In the genomic region with DNA sequence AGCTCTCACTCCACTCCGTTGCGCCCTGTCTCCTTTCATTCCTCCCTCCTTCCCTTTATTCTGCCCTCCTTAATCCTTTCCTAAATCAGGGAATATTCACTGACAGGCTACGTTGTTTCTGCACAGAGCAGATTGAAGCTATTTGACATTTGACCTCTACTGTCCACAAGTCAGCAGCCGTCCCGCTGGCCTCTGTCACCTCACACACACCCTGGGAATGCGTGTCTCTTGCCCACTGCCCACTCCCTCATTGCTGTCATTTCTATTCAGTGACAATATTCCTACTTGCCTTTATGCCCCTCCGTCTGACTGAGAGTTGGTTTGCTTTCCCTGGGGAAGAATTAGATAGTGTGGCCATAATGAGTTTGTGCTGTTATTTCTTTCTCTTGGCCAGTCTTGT, we compare ENCODE assay signal across 24 mouse cellular contexts.
DNase-seq lines count a peak whose midpoint lies in the region; ATAC-seq and TF ChIP-seq lines count a peak whose summit lies in the region.
"Had no signal": no experiment of that assay in that cellular context is flagged by ENCODE, and none has a peak within 500 bp of the region (broad histone marks: within the 10 kb centered on the region; RNA-seq: fewer than 3 reads in every experiment).

No protein-coding gene starts in this region.

- DNase-seq in embryo, embryonic 10 days (ENCODE audit: low spot score), result peak; percentile 44
- no peak for DNase-seq in embryo, embryonic 10.5 days (ENCODE audit: low spot score)
- DNase-seq in hindbrain, embryonic 11.5 days (ENCODE audit: low spot score), result no peak
- DNase-seq in hindbrain, postnatal 0 days (ENCODE audit: low spot score), result no peak
- peak; percentile 7 for DNase-seq in embryo, embryonic 9.5 days (ENCODE audit: extremely low spot score)
- peak; percentile 9 for DNase-seq in midbrain, postnatal 0 days (ENCODE audit: low spot score)
- no peak for DNase-seq in kidney, postnatal 36 days
- DNase-seq in testis, postnatal 10 days (ENCODE audit: low spot score), result no peak
- DNase-seq: adrenal gland, postnatal 14 days; cerebellum, adult 8-10 months; cerebellum, postnatal 36 days; heart, postnatal 14 days; kidney, adult 11 months; liver, embryonic 13.5 days; lung, adult 2 months; lung, postnatal 14 days; right cerebral cortex, adult 18-20 months; right cerebral cortex, postnatal 4 days had no signal

- no peaks in the 10 kb centered on the region for H3K36me3 ChIP-seq in hindbrain, embryonic 11.5 days (ENCODE audit: control insufficient read depth, insufficient read depth, low read length)
- no peaks in the 10 kb centered on the region for H3K36me3 ChIP-seq in hindbrain, postnatal 0 days (ENCODE audit: insufficient read depth, low read length)
- no peaks in the 10 kb centered on the region for H3K36me3 ChIP-seq in midbrain, postnatal 0 days (ENCODE audit: insufficient read depth, low read length)
- H3K36me3 ChIP-seq: forebrain, embryonic 10.5 days; heart, embryonic 13.5 days; kidney, embryonic 15.5 days; liver, embryonic 13.5 days; neural tube, embryonic 12.5 days; stomach, embryonic 15.5 days had no signal

- TF ChIP-seq CTCF in hindbrain, postnatal 0 days (IDR thresholded peaks at IDR 0.05; ENCODE audit: low read depth), result no peak
- no peak for TF ChIP-seq CTCF in midbrain, postnatal 0 days (IDR thresholded peaks at IDR 0.05)

- H3K27me3 ChIP-seq in hindbrain, embryonic 11.5 days (ENCODE audit: control insufficient read depth, insufficient read depth, low read length), result no peaks in the 10 kb centered on the region
- no peaks in the 10 kb centered on the region for H3K27me3 ChIP-seq in hindbrain, postnatal 0 days (ENCODE audit: insufficient read depth, low read length)
- no peaks in the 10 kb centered on the region for H3K27me3 ChIP-seq in midbrain, postnatal 0 days (ENCODE audit: insufficient read depth, low read length)
- H3K27me3 ChIP-seq: heart, embryonic 13.5 days; kidney, embryonic 15.5 days; liver, embryonic 13.5 days; neural tube, embryonic 12.5 days; stomach, embryonic 15.5 days had no signal

- no peak overlapping the region for H3K27ac ChIP-seq in hindbrain, embryonic 11.5 days (ENCODE audit: low read depth, low read length)
- no peak overlapping the region for H3K27ac ChIP-seq in hindbrain, postnatal 0 days
- no peak overlapping the region for H3K27ac ChIP-seq in midbrain, postnatal 0 days (ENCODE audit: low read depth, low read length)
- H3K27ac ChIP-seq: forebrain, embryonic 10.5 days; heart, embryonic 13.5 days; kidney, embryonic 15.5 days; left cerebral cortex, adult 2 months; liver, embryonic 13.5 days; neural tube, embryonic 12.5 days; stomach, embryonic 15.5 days had no signal

- ATAC-seq in hindbrain, embryonic 11.5 days (ENCODE audit: low FRiP score), result 0 out of 2 replicates have a peak, but pooled peaks have one; percentile 12
- no peak for ATAC-seq in hindbrain, postnatal 0 days
- ATAC-seq in midbrain, postnatal 0 days (ENCODE audit: low FRiP score), result no peak

- no peak overlapping the region for H3K4me2 ChIP-seq in hindbrain, embryonic 11.5 days (replicated peaks; ENCODE audit: low read depth, low read length)
- no peak overlapping the region for H3K4me2 ChIP-seq in hindbrain, postnatal 0 days (ENCODE audit: low read depth, low read length)
- no peak overlapping the region for H3K4me2 ChIP-seq in midbrain, postnatal 0 days (ENCODE audit: low read depth, low read length, poor library complexity, severe bottlenecking)
- H3K4me2 ChIP-seq: heart, embryonic 13.5 days; kidney, embryonic 15.5 days; liver, embryonic 13.5 days; neural tube, embryonic 12.5 days; stomach, embryonic 15.5 days had no signal

- no peaks in the 10 kb centered on the region for H3K9me3 ChIP-seq in hindbrain, embryonic 11.5 days (ENCODE audit: control insufficient read depth, low read length)
- H3K9me3 ChIP-seq in hindbrain, postnatal 0 days (ENCODE audit: low read length), result no peaks in the 10 kb centered on the region
- no peaks in the 10 kb centered on the region for H3K9me3 ChIP-seq in midbrain, postnatal 0 days (ENCODE audit: low read length)
- H3K9me3 ChIP-seq: forebrain, embryonic 10.5 days; heart, embryonic 13.5 days; kidney, embryonic 15.5 days; liver, embryonic 13.5 days; neural tube, embryonic 12.5 days; stomach, embryonic 15.5 days had no signal

- H3K9ac ChIP-seq in hindbrain, embryonic 11.5 days (ENCODE audit: low read depth, low read length), result no peak overlapping the region
- H3K9ac ChIP-seq in hindbrain, postnatal 0 days (replicated peaks; ENCODE audit: low read length), result no peak overlapping the region
- H3K9ac ChIP-seq in midbrain, postnatal 0 days (replicated peaks; ENCODE audit: low read length, poor library complexity, severe bottlenecking), result no peak overlapping the region
- H3K9ac ChIP-seq: heart, embryonic 13.5 days; kidney, embryonic 15.5 days; liver, embryonic 13.5 days; neural tube, embryonic 12.5 days; stomach, embryonic 15.5 days had no signal

- H3K4me1 ChIP-seq in hindbrain, embryonic 11.5 days (replicated peaks; ENCODE audit: control insufficient read depth, insufficient read depth, low read length), result no peaks in the 10 kb centered on the region
- H3K4me1 ChIP-seq in hindbrain, postnatal 0 days (ENCODE audit: insufficient read depth, low read length), result no peaks in the 10 kb centered on the region; the same call in 1 of the 2 replicates
- H3K4me1 ChIP-seq in midbrain, postnatal 0 days (ENCODE audit: insufficient read depth, low read length), result no peaks in the 10 kb centered on the region
- H3K4me1 ChIP-seq: heart, embryonic 13.5 days; liver, embryonic 13.5 days; stomach, embryonic 15.5 days had no signal

- 31% methylated on average over 7 of the region's 7 CpGs for WGBS in hindbrain, embryonic 11.5 days
- 35% methylated on average over 7 of the region's 7 CpGs for WGBS in hindbrain, postnatal 0 days
- 39% methylated on average over 7 of the region's 7 CpGs for WGBS in midbrain, postnatal 0 days

- H3K4me3 ChIP-seq in hindbrain, embryonic 11.5 days (ENCODE audit: low read depth, low read length), result no peak overlapping the region
- H3K4me3 ChIP-seq in hindbrain, postnatal 0 days (ENCODE audit: low read length), result no peak overlapping the region
- no peak overlapping the region for H3K4me3 ChIP-seq in midbrain, postnatal 0 days (ENCODE audit: low read depth, low read length)
- H3K4me3 ChIP-seq: forebrain, embryonic 10.5 days; heart, embryonic 13.5 days; kidney, embryonic 15.5 days; left cerebral cortex, adult 2 months; liver, embryonic 13.5 days; neural tube, embryonic 12.5 days; stomach, embryonic 15.5 days had no signal

Comparison
In these comparisons a context has a peak if more than half of its experiments do, and no peak if none do; other contexts are left out.
1. DNase-seq: peak in embryo, embryonic 10 days (single experiment), embryo, embryonic 9.5 days (single experiment) and midbrain, postnatal 0 days (single experiment); none in embryo, embryonic 10.5 days (single experiment), hindbrain, embryonic 11.5 days (single experiment), hindbrain, postnatal 0 days (single experiment), kidney, postnatal 36 days (0 of 2) and testis, postnatal 10 days (single experiment).